Mouse (Mus musculus) thymus, adult 2 months (tissue): ENCODE measurements around the gene Fbrsl1. TPM values are rescaled to one million over a fixed set of nuclear protein-coding genes. Genes with fewer than 3 reads are reported as not detected.

Experiments used
- DNase-seq: peaks from one replicate; pipeline ENCODE4 v3.0.0; 2021
- H3K27ac ChIP-seq: fragments of 200-500 bp; 2 replicates; pipeline ENCODE4 v1.5.1; 2012; ENCODE audit warnings: low read length, control low read depth; ENCODE audit not compliant: control insufficient read depth, insufficient read depth
- H3K27me3 ChIP-seq: fragments of 200-500 bp; 2 replicates; pipeline ENCODE4 v1.6.1; 2012; ENCODE audit warnings: mild to moderate bottlenecking, low read length, moderate library complexity, mixed read lengths; ENCODE audit not compliant: control insufficient read depth, insufficient read depth
- H3K36me3 ChIP-seq: fragments of 200-500 bp; 2 replicates; pipeline ENCODE4 v1.6.1; 2012; ENCODE audit warnings: mild to moderate bottlenecking, low read length, moderate library complexity; ENCODE audit not compliant: control insufficient read depth, insufficient read depth
- H3K4me1 ChIP-seq: fragments of 200-500 bp; replicated peaks from 2 replicates; pipeline ENCODE4 v1.6.1; 2012; ENCODE audit warnings: low read length; ENCODE audit not compliant: control insufficient read depth, insufficient read depth
- H3K4me3 ChIP-seq: fragments of 200-500 bp; 2 replicates; pipeline ENCODE4 v1.5.1; 2012; ENCODE audit warnings: mild to moderate bottlenecking, low read length, control low read depth, moderate library complexity; ENCODE audit not compliant: control insufficient read depth, insufficient read depth
- CTCF ChIP-seq: fragments of 200-500 bp; IDR thresholded peaks from 2 replicates; pipeline ENCODE4 v1.5.1; 2012; ENCODE audit warnings: mild to moderate bottlenecking, control low read depth, low read length, moderate library complexity, borderline replicate concordance; ENCODE audit not compliant: control insufficient read depth, poor library complexity, insufficient read depth; ENCODE audit errors: extremely low read depth
- POLR2A ChIP-seq: fragments of 200-500 bp; IDR thresholded peaks from 2 replicates; pipeline ENCODE4 v1.6.1; 2012; ENCODE audit warnings: mild to moderate bottlenecking, low read length, control low read depth, moderate library complexity; ENCODE audit not compliant: control insufficient read depth, poor library complexity, insufficient read depth; ENCODE audit errors: extremely low read depth
- WGBS: fragments of 180-500 bp; shearing (Covaris S2); methylation state at CpG from one replicate; pipeline ENCODE4 v1.1.7; 2018; 5-methylcytosine and 5-hydroxymethylcytosine counted together
- polyA plus RNA-seq: library from polyadenylated mRNA; depleted of rRNA; stranded (reverse); fragments of >200 nt; gene quantifications from 2 replicates; pipeline ENCODE4 v1.2.3, GENCODE M21; 2012

Gene Fbrsl1
- polyA plus RNA-seq, 1 experiment: 129 TPM

DNA sequence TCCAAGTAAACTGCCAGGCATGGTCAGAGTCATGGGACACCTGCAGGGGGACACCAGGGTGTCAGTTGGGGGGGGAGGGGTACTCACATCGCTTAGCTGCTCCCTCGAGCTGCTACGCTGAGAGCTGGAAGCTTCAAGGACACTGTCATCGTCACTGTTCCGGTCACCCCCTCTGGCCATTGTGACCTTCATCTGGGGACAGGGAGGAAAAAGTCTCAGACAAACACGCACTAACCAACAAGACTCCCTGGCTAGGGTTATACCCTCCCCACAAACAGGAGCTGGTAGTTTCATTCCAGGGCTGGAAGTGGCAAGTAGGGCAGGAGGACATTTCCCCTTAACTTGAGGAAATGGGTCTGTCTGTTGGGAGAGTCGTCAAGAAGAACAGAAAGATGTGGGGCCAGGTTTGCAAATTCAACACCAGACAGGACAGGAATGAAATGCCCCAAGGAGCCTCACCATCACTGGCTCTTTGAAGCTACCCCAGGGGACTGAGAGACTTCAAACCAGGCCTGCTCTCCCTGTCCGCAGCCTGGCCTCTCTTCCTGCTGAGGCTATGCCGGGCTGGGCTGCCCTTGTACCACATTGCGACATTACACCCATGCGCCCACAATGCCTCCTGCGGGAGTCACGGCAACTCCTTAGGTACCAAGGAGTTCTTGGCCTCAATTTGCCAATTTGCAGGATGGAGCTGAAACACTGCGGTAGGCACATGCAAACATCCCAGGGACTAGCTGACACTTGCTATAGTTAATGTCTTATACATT, 30.4 kb downstream of the Fbrsl1 start:
- no peaks in the 10 kb centered on the region for H3K27me3 ChIP-seq
- H3K36me3 ChIP-seq: no peaks in the 10 kb centered on the region
- no peak for DNase-seq
- 93% methylated on average over 14 of the region's 14 CpGs for WGBS
- H3K27ac ChIP-seq: no peak overlapping the region
- H3K4me1 ChIP-seq: no peaks in the 10 kb centered on the region
- no peak for TF ChIP-seq CTCF
- TF ChIP-seq POLR2A: no peak
- no peak overlapping the region for H3K4me3 ChIP-seq

DNA sequence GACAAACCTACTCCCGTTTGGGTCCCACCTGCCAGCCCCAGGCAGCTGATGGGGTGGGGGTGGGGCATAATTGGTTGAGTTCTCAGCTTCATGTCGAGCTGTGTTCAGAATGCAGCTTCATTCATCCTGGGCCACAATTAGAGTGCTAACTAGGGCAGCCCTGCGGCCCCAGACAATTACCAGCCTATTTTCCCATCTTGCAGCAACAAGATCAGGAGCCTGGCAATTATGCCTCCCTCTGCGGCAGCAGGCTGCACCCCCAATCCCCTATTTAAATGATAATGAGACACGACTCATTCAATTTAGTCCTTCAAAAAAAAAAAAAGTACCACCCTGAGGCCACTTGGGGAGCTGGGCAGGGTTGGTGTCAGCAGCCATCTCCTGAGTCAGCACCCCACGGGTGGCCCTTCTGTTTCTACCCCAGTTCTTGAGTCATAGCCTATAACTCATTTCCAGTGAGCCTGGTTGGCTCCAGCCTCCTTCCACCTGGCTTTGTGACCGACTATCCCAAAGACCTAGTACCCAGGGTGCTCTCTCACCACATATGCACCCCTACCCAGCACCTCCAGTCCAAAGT, 31.4 kb downstream of the Fbrsl1 start:
- H3K4me1 ChIP-seq: no peaks in the 10 kb centered on the region
- no peak for TF ChIP-seq POLR2A
- no peak for TF ChIP-seq CTCF
- H3K27me3 ChIP-seq: no peaks in the 10 kb centered on the region
- 88% methylated on average over 7 of the region's 7 CpGs for WGBS
- no peak overlapping the region for H3K27ac ChIP-seq
- H3K36me3 ChIP-seq: no peaks in the 10 kb centered on the region
- no peak for DNase-seq
- no peak overlapping the region for H3K4me3 ChIP-seq

DNA sequence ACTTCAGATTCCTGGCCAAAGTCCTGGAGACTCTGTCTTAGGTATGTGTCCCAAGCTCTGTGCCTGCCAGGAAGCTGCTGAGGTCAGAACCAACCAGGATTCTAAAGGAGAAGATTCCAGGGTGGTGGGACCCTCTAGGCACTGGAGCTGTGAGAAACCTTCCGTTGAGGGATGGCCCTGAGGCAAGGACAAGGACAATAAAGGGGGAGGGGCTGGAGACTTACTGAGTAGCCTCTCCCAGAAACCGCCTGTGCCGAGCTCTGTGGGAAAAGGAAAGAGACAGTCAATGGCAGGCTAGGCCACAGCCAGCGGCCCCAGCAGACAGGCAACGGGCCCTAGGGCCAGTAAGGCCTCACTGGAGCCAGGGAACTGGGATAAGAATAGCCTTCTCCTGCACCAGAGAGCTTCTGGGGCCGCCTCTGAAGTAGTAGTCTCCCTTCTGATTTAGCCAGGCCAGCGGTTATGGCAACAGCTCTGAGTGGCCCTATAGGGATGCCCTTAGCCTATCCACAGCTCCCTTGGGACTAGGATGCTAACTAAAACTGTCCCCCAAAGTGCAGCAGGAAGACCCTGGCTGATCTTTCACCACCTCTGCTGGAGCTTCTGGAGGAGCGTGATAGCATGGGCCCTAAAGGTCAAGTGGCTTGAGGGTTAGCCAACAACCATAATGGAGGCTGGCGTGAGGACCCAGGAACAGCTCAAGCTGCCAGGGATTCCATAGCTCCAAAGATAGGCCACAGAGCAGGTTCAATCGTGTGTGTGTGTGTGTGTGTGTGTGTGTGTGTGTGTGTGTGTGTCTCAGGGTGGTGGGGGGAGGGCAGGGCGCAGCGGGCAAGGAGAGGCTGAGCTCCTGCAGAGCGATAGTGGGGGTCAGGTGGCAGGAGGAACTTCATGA, 32.2 kb downstream of the Fbrsl1 start:
- WGBS: 94% methylated on average over 13 of the region's 13 CpGs
- Histone ChIP-seq H3K36me3 (no peaks in the 10 kb centered on the region), H3K27ac (no peak overlapping the region), H3K27me3 (no peaks in the 10 kb centered on the region), H3K4me3 (no peak overlapping the region), H3K4me1 (no peaks in the 10 kb centered on the region)
- DNase-seq: no peak
- TF ChIP-seq POLR2A: no peak
- TF ChIP-seq CTCF: no peak

DNA sequence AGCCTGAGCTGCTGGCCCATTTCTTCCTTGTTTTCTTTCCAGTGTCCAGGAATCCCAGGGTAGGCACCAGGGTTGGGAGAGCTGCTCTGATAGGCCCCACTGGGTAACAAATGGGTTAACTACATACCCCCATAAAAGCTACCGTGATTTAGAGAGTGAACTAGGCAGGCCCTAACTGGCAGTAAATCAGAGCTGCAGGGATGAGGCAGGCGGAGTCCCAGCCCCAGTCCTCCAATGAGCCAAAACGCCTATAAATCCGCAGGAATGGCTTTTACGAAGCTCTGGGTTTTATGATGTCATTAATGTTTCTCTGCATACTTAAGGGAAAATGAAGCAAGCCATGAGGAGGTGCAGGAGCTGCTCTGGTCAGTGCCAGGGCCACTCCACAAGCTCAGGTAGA, 33.3 kb downstream of the Fbrsl1 start:
- no peak for TF ChIP-seq POLR2A
- TF ChIP-seq CTCF: no peak
- Histone ChIP-seq H3K36me3 (no peaks in the 10 kb centered on the region), H3K4me1 (no peaks in the 10 kb centered on the region), H3K27ac (no peak overlapping the region), H3K27me3 (no peaks in the 10 kb centered on the region), H3K4me3 (no peak overlapping the region)
- no peak for DNase-seq
- 95% methylated on average over 5 of the region's 5 CpGs for WGBS

DNA sequence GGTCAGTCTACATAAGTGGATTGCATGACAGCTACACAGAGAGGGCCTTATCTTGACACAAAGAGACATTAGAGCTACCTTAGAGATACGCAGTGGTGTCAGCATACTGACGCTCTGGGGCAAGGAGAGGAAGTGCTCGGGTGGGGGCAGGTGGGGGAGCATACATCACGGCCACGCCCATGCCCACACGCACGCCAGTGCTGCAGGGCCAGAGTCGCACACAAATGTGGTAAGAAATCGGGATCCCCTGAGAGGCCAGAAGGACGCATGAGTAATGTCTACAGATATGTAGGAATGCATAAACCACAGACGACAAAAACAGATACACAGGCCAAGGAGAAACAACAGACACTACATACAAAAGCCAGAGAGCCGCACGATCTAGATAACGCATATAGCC, 35.3 kb downstream of the Fbrsl1 start:
- Histone ChIP-seq H3K27me3 (no peaks in the 10 kb centered on the region), H3K27ac (no peak overlapping the region), H3K4me3 (no peak overlapping the region), H3K4me1 (no peaks in the 10 kb centered on the region), H3K36me3 (no peaks in the 10 kb centered on the region)
- WGBS: 91% methylated on average over 14 of the region's 14 CpGs
- TF ChIP-seq CTCF (no peak), POLR2A (no peak)
- no peak for DNase-seq

DNA sequence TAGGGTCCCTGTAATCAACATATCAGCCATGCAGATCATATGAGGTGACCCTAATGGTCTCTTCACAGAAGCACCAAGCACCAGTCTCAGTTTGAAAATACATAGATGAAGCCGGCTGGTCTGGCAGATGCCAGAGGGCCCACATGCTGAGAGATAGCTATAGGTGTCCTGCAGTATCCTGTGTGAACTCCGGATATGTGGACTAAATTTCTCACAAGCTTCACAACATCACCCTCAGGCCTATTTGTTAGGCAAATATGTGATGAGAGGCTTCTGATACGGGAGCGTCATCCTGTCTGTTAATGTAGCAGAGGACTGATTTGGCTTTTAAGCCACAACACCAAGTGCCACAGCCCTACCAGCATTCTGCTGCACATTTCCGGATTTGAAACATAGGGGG, 37.9 kb downstream of the Fbrsl1 start:
- WGBS: 95% methylated on average over 5 of the region's 5 CpGs
- Histone ChIP-seq H3K4me1 (no peaks in the 10 kb centered on the region), H3K36me3 (no peaks in the 10 kb centered on the region), H3K27ac (no peak overlapping the region), H3K4me3 (no peak overlapping the region), H3K27me3 (no peaks in the 10 kb centered on the region)
- TF ChIP-seq CTCF (no peak), POLR2A (no peak)
- DNase-seq: no peak
